Mouse (Mus musculus) neural tube, embryonic 12.5 days (tissue): Measurements from ENCODE around the gene Bdkrb2. TPM values are rescaled to one million over a fixed set of nuclear protein-coding genes. Genes with fewer than 3 reads are reported as not detected.

Experiments used
- ATAC-seq: fragments of 200-750 bp; cut with Nextera tagmentation; 2 replicates; pipeline ENCODE4 v1.8.0; 2017; ENCODE audit warnings: low read depth, mild to moderate bottlenecking, moderate TSS enrichment, moderate library complexity; ENCODE audit not compliant: low FRiP score
- H3K27ac ChIP-seq: fragments of 300-500 bp; sonication (generic); 2 replicates; pipeline ENCODE4 v1.5.1; 2016
- H3K27me3 ChIP-seq: fragments of 300-500 bp; sonication (generic); replicated peaks from 2 replicates; pipeline ENCODE4 v1.6.1; 2016; ENCODE audit warnings: mild to moderate bottlenecking
- H3K36me3 ChIP-seq: fragments of 300-500 bp; sonication (generic); 2 replicates; pipeline ENCODE4 v1.6.1; 2016; ENCODE audit warnings: mild to moderate bottlenecking
- H3K4me1 ChIP-seq: fragments of 300-500 bp; sonication (generic); 2 replicates; pipeline ENCODE4 v1.6.1; 2016
- H3K4me2 ChIP-seq: fragments of 300-500 bp; sonication (generic); replicated peaks from 2 replicates; pipeline ENCODE4 v1.6.1; 2016; ENCODE audit warnings: mild to moderate bottlenecking
- H3K4me3 ChIP-seq: fragments of 300-500 bp; sonication (generic); 2 replicates; pipeline ENCODE4 v1.5.1; 2016
- H3K9ac ChIP-seq: fragments of 300-500 bp; sonication (generic); 2 replicates; pipeline ENCODE4 v1.6.1; 2016; ENCODE audit warnings: mild to moderate bottlenecking
- H3K9me3 ChIP-seq: fragments of 300-500 bp; sonication (generic); 2 replicates; pipeline ENCODE4 v1.6.1; 2016; ENCODE audit warnings: mild to moderate bottlenecking
- WGBS: fragments of 180-500 bp; shearing (Covaris S2); methylation state at CpG from one replicate; pipeline ENCODE4 v1.1.7; 2016; 5-methylcytosine and 5-hydroxymethylcytosine counted together
- polyA plus RNA-seq: library from polyadenylated mRNA; unstranded; fragments of >200 nt; fragmentation: Nextera tagmentation; extraction: Ambion mirVana; gene quantifications from 2 replicates; pipeline ENCODE4 v1.2.1, GENCODE M21; 2016

The Bdkrb2 gene
- polyA plus RNA-seq, 1 experiment from 2014 or later: 2.7 TPM

DNA sequence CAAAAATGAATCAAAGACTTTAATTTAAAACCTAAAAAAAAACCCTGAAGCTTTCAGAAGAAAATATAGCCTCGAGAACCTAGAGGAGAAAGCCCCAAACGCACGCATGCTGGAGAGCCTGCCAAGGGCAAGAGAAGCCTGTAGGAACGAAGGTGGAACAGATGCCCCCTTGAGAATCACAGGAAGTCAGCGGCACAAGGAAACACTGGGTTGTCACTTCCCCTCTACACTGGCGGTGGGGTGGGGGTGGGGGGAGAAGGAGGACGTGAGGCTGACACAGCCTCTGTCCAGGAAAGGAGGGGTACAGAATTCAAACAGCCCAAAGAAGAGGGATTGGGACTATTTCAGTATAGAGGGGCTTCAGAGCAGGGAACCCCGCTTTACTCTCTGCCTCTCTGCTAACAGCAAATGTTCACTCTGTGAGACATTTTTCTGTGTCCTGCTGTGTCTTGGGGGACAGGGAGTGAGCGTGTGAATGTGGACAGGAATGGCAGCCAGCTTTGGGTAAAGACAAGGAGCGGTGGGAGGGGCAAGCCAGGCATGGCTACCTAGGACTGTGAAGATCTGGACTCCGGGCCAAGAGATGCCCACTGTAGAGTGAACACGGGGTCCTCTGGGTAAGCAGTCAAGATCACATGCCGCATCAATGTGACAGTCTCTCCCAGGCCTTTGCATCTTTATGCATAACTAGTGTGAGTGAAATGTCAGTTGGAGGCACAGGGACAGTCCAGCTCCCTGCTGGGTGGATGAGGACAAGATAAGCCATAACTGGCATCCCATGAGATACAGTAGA, 26.9 kb upstream of the Bdkrb2 start:
- Histone ChIP-seq H3K9ac (no peak overlapping the region), H3K4me2 (no peak overlapping the region), H3K4me3 (no peak overlapping the region), H3K27ac (no peak overlapping the region), H3K36me3 (no peaks in the 10 kb centered on the region), H3K4me1 (peaks cover 10% of the 10 kb centered on the region), H3K27me3 (no peaks in the 10 kb centered on the region), H3K9me3 (no peaks in the 10 kb centered on the region)
- no peak for ATAC-seq
- 80% methylated on average over 13 of the region's 13 CpGs for WGBS

DNA sequence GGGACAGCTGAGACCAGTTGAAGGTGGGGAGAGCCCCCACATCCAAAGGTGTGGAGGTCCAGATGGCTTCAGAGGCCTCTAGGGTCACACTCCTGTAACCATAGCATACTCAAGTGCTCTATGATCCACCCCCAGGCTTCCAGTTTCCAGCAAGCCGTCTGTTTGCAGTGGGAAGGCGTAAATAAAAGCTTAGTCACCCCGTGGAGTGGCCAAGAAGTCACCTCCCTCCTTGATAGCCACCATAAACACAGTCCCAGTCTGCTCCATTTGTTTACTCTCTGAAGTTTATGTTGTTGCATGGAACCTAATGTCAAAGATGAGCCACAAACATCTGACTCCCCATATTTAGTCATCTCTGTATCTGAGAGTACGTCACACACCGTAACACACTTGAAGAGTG, 25.9 kb upstream of the Bdkrb2 start:
- Histone ChIP-seq H3K4me2 (no peak overlapping the region), H3K9me3 (no peaks in the 10 kb centered on the region), H3K4me3 (no peak overlapping the region), H3K27ac (no peak overlapping the region), H3K36me3 (no peaks in the 10 kb centered on the region), H3K9ac (no peak overlapping the region), H3K27me3 (no peaks in the 10 kb centered on the region), H3K4me1 (peaks cover under 1% of the 10 kb centered on the region; the same call in 1 of the 2 replicates)
- no peak for ATAC-seq
- WGBS: 54% methylated on average over 5 of the region's 5 CpGs

DNA sequence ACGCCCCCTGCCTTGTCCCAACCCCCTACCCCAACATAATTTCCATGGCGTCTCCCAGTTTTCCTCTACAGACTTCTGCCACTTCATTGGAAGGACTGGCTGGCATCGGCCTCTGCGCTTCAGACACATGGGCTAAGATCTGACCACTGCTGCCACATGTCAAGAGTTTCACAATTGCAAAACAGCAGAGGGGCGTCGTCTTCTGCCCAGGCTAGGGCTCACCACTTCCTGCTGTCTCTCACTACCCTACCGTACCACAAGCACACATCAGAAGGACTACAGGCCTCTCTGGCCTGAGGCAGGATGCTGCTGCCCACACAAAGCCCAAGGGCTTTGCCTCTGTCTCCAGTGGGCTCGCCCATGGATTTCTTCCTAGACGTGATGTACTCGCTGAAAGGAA, 23.4 kb upstream of the Bdkrb2 start:
- no peaks in the 10 kb centered on the region for H3K27me3 ChIP-seq
- H3K9ac ChIP-seq: no peak overlapping the region
- no peaks in the 10 kb centered on the region for H3K9me3 ChIP-seq
- H3K4me1 ChIP-seq: no peaks in the 10 kb centered on the region
- H3K4me2 ChIP-seq: no peak overlapping the region
- WGBS: 91% methylated on average over 10 of the region's 10 CpGs
- no peaks in the 10 kb centered on the region for H3K36me3 ChIP-seq
- no peak overlapping the region for H3K27ac ChIP-seq
- no peak for ATAC-seq
- H3K4me3 ChIP-seq: no peak overlapping the region

DNA sequence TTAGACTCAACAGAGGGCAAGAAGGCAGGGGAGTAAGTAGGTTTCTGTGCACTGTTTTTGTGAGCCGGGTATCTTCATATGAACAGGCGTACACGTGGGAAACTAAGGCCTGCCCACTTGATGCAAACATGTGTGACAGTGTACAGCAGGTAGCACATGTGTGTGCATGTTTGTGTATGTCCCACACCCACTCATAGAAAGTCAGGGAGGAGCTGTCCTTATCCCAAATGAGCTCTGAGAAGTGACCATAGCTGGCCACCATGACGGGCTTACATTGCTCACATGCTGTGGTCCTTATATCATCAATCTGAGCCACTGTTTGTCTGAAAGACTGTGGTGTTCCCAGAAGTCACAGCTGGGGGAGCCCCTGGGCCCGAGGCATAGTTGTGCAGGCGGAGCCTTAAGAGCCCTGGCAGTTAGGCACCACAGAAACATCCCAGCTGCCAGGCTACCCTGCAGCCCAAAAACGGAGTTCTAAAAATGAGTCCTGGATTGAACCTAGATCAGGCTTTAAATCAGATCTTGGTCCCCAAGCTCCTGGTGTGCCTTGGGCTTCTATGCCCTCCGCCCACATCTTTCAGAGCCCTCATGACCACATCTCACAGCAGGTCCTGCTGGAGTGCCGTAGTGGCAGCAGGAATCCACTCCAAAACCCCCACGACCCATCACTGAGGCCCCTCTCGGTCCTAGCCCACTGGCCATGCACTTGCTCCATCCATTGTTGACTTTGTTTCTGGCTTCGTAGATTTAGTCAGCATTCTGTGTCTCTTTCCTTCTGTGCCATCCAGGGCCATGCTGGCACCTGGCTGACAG, 21.2 kb upstream of the Bdkrb2 start:
- Histone ChIP-seq H3K27me3 (no peaks in the 10 kb centered on the region), H3K4me1 (peaks cover 12% of the 10 kb centered on the region), H3K36me3 (no peaks in the 10 kb centered on the region), H3K9ac (no peak overlapping the region), H3K4me3 (no peak overlapping the region), H3K9me3 (no peaks in the 10 kb centered on the region), H3K27ac (no peak overlapping the region), H3K4me2 (no peak overlapping the region)
- ATAC-seq: no peak
- WGBS: 74% methylated on average over 12 of the region's 12 CpGs

DNA sequence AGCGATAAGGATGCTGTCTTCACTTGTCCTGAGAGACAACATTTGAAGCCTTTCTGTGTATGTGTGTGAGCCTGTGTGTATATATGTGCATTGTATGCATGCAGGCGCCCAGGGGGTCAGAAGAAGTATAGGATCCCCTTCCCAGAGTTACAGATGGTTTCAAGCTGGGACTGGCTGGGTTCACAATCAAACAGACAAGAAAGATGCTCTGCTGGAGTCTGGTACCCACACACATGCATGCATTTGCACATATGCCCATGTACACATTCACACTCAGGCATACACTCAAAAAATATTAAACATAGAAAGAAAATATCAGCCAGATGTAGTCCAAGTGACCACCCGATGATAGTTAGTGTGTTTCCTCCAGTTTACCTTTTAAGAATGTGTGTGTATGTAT, 20.5 kb upstream of the Bdkrb2 start:
- WGBS: 85% methylated on average over 3 of the region's 3 CpGs
- no peak for ATAC-seq
- H3K9me3 ChIP-seq: no peaks in the 10 kb centered on the region

DNA sequence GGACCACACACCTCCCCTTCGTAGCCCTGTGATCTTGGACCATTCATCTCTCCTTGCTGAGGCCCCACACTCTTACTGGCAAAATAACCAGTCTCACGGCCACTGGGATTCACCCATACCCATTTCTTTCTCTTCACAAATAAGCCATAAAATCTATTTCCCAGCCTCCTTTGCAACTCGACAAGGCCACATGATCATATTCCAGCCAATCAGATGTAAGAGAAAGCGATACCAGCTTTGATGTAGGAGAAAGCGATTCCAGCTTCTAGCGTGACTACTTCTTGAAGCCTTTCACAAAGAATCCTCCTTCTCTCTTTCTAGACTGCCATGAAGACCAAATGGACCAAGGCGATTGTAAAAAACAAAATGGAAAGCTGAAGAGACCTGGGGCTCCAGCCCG, 19.9 kb upstream of the Bdkrb2 start:
- Histone ChIP-seq H3K4me1 (peaks cover 13% of the 10 kb centered on the region), H3K4me2 (no peak overlapping the region), H3K36me3 (no peaks in the 10 kb centered on the region), H3K27ac (no peak overlapping the region), H3K9ac (no peak overlapping the region), H3K9me3 (no peaks in the 10 kb centered on the region), H3K4me3 (no peak overlapping the region), H3K27me3 (peaks cover 3% of the 10 kb centered on the region; the same call in 1 of the 2 replicates)
- no peak for ATAC-seq
- 80% methylated on average over 8 of the region's 8 CpGs for WGBS

More for the DNA sequence above, 20.5 kb upstream of the Bdkrb2 start:
- no peak overlapping the region for H3K4me2 ChIP-seq
- H3K4me1 ChIP-seq: peaks cover 13% of the 10 kb centered on the region
- no peak overlapping the region for H3K4me3 ChIP-seq
- 0 out of 2 replicates have a peak, but pooled peaks cover 2% of the 10 kb centered on the region for H3K27me3 ChIP-seq
- no peak overlapping the region for H3K27ac ChIP-seq
- no peak overlapping the region for H3K9ac ChIP-seq
- no peaks in the 10 kb centered on the region for H3K36me3 ChIP-seq

DNA sequence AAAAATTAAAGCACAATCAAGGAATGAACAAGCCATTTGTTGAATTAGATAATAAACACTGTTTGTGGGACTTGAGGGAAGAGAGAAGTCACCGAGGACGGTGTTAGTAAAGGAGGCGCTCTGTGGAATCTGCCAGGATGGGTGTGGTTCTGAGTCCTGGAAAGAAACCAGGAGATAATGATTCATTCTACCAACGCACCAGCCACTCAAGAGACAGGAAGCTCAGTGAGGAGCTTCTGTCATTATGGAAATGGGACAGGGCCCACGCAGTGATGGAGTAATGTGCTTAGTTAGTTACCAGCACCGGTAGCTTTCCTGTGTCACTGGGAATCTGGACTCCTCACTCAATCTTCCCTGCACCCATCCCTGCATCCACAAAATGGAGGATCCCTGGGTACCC, 19.3 kb upstream of the Bdkrb2 start:
- no peaks in the 10 kb centered on the region for H3K9me3 ChIP-seq
- no peak overlapping the region for H3K4me2 ChIP-seq
- peaks cover 13% of the 10 kb centered on the region for H3K4me1 ChIP-seq
- ATAC-seq: no peak
- no peak overlapping the region for H3K9ac ChIP-seq
- WGBS: 71% methylated on average over 6 of the region's 6 CpGs
- no peak overlapping the region for H3K27ac ChIP-seq
- H3K27me3 ChIP-seq: peaks cover 3% of the 10 kb centered on the region; the same call in 1 of the 2 replicates
- H3K4me3 ChIP-seq: no peak overlapping the region
- no peaks in the 10 kb centered on the region for H3K36me3 ChIP-seq

DNA sequence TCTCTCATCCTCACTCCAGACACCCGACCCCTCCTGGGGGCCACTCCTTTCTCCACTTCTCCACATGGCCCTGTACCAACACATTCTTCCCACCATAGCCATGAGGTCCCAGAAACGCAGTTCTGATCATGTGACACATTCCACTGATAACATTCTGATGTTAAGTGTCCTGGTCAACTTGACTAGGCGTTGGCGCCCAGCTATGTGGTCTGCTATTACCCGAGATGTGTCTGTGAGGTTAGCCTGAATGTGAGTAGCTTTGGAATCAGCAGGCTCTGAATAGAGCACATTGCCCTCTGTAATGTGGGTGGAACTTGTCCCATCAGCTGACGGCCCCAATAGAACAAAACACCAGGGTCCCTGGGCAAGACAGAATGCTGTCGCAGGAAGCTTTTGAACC, 18.2 kb upstream of the Bdkrb2 start:
- no peak overlapping the region for H3K4me3 ChIP-seq
- H3K4me2 ChIP-seq: no peak overlapping the region
- no peaks in the 10 kb centered on the region for H3K36me3 ChIP-seq
- WGBS: 88% methylated on average over 7 of the region's 7 CpGs
- peaks cover 13% of the 10 kb centered on the region for H3K4me1 ChIP-seq
- H3K9ac ChIP-seq: no peak overlapping the region
- no peak overlapping the region for H3K27ac ChIP-seq
- H3K27me3 ChIP-seq: peaks cover 8% of the 10 kb centered on the region; the same call in 1 of the 2 replicates
- ATAC-seq: no peak
- no peaks in the 10 kb centered on the region for H3K9me3 ChIP-seq

DNA sequence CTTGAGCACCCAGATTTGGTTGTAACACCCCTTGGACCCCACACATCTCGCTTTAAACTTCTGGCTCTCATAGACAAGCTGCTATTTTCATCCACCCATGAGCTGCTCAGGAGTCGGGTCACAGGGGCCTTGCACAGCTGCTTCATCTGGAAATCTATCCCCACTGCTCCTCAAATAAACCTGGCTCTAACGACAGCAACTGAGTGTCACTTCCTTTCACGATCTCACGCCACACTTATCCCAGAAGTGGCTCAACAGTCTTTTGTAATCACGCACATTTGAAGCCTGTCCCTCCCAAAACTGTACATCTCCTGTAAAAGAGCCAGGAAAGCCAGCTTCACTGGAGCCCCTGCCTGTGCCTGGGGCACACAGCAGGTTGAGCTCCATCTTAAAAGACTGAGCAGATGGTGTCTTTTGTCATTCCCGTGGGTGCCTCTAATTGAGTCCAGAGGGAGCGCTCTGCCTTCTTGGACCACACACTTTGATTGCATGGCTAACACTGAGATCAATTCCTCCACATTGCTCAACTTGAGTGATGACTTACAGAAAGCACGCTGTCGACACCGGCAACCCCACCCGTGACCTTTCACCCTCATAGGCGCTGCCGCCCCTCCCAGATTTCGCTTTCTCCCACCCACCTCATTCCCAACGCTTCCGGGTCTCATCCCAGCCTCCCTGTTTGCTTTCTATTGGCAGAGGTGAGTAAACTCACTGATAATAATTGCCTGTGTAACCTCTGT, 17.2 kb upstream of the Bdkrb2 start:
- no peak overlapping the region for H3K9ac ChIP-seq
- peaks cover 8% of the 10 kb centered on the region; the same call in 1 of the 2 replicates for H3K27me3 ChIP-seq
- no peaks in the 10 kb centered on the region for H3K36me3 ChIP-seq
- 21% methylated on average over 17 of the region's 17 CpGs for WGBS
- H3K9me3 ChIP-seq: no peaks in the 10 kb centered on the region
- peak overlapping the region; percentile 12; the same call in 1 of the 2 replicates for H3K4me2 ChIP-seq
- H3K27ac ChIP-seq: no peak overlapping the region
- ATAC-seq: no peak
- peaks cover 13% of the 10 kb centered on the region for H3K4me1 ChIP-seq
- no peak overlapping the region for H3K4me3 ChIP-seq

DNA sequence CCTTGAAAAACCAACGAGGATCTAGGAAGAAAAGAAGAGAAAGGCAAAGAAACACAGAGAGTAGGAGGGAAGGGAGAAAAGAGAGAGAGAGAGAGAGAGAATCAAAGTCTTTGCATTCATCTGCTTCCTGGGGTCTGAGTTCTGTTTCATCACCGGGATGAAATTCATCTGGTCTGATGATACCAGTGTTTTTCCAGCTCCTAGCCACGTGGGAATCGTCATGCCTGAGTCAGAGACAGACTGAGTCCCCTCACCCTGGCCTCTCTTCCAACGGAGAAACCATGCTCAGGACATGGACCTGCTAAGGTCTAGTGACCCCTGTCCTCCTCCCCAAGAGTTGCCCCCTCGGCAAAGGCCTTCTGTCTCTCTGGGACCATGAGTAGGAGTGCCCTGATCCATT, 16.5 kb upstream of the Bdkrb2 start:
- Histone ChIP-seq H3K36me3 (no peaks in the 10 kb centered on the region), H3K27ac (no peak overlapping the region), H3K4me1 (peaks cover 13% of the 10 kb centered on the region), H3K4me3 (no peak overlapping the region), H3K9ac (no peak overlapping the region), H3K27me3 (peaks cover 8% of the 10 kb centered on the region; the same call in 1 of the 2 replicates), H3K4me2 (no peak overlapping the region), H3K9me3 (no peaks in the 10 kb centered on the region)
- 68% methylated on average over 6 of the region's 6 CpGs for WGBS
- ATAC-seq: no peak

DNA sequence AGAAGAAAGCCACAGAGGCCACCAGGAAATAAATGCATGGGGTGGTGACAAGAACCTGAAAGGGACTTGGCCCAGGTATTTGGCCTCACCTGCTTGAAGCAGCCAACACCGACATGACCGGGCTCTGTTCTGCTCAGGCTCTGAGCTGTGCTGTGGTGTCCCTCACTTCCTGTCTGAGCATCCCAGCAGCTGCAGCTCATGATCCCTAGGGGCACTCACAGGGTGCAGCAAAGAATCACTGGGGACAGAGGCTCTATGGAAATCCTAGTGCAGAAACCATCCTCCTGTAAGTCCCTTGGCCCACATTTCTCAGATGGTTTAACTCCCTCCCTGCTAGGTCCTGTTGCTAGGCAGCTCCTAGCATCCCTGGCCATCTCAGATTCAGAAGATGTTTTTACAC, 15.9 kb upstream of the Bdkrb2 start:
- no peaks in the 10 kb centered on the region for H3K36me3 ChIP-seq
- no peaks in the 10 kb centered on the region for H3K9me3 ChIP-seq
- peaks cover 8% of the 10 kb centered on the region; the same call in 1 of the 2 replicates for H3K27me3 ChIP-seq
- peaks cover 13% of the 10 kb centered on the region for H3K4me1 ChIP-seq
- H3K4me3 ChIP-seq: no peak overlapping the region
- 87% methylated on average over 2 of the region's 2 CpGs for WGBS
- ATAC-seq: no peak
- no peak overlapping the region for H3K4me2 ChIP-seq
- no peak overlapping the region for H3K27ac ChIP-seq
- no peak overlapping the region for H3K9ac ChIP-seq

DNA sequence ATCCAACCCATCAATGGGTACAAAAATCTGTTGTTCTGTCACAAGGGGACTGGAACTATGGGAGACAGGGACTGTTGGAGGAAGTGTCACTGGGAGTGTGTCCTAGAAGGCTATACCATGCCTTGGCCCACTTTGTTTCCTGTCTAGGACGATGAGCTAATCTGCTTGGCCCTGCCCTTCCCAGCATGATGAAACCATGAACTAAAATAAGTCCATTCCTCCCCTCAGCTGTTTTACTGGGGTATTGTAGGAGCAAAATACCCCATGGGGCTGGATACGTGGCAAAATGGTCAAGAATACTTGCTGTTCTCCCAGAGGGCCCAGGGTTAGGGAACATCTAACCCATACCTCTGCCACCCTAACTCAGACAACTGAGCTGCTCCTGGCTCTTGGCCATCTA, 15.0 kb upstream of the Bdkrb2 start:
- H3K27ac ChIP-seq: no peak overlapping the region
- peaks cover 8% of the 10 kb centered on the region; the same call in 1 of the 2 replicates for H3K27me3 ChIP-seq
- no peaks in the 10 kb centered on the region for H3K36me3 ChIP-seq
- WGBS: 74% methylated on average over 2 of the region's 2 CpGs
- no peak overlapping the region for H3K9ac ChIP-seq
- no peaks in the 10 kb centered on the region for H3K9me3 ChIP-seq
- H3K4me2 ChIP-seq: no peak overlapping the region
- H3K4me1 ChIP-seq: peaks cover 13% of the 10 kb centered on the region
- ATAC-seq: no peak
- H3K4me3 ChIP-seq: no peak overlapping the region
